8 mouse cellular contexts compared by ENCODE assay signal in genomic region chr2:163643576-163643971, GRCm38 (mm10). TPM values are rescaled to one million over a fixed set of nuclear protein-coding genes. Genes with fewer than 3 reads are reported as not detected.
DNase-seq lines count a peak whose midpoint lies in the region; ATAC-seq and TF ChIP-seq lines count a peak whose summit lies in the region.

No protein-coding gene starts in this region.

- H3K27ac ChIP-seq in CH12.LX (ENCODE audit: insufficient read depth, low read depth): peak overlapping the region; percentile 98
- 0 out of 2 replicates have a peak overlapping the region, but pooled peaks have one; percentile 14 for H3K27ac ChIP-seq in forebrain, embryonic 13.5 days
- peak overlapping the region; percentile 100 for H3K27ac ChIP-seq in liver, embryonic 13.5 days

- TF ChIP-seq POLR2A in CH12.LX (IDR thresholded peaks at IDR 0.05; ENCODE audit: low read depth, low read length): peak; percentile 21; the same call in 1 of the 2 replicates

- no peak for TF ChIP-seq CTCF in CH12.LX (conservative IDR thresholded peaks at IDR 0.05 in 1 of 2, IDR thresholded peaks at IDR 0.05 in 1 of 2; ENCODE audit: low read depth in 2 of 2, low read length in 2 of 2)

- in situ Hi-C loops in CH12.LX (cut with MboI; ENCODE audit: low pct_ligation_motif_present, low pct_unique_long_range_greater_than_20kb, low sequenced_read_pairs): no loop called here

- H3K4me2 ChIP-seq in CH12.LX (ENCODE audit: insufficient read depth, low read depth, poor library complexity, severe bottlenecking): peak overlapping the region; percentile 74
- H3K4me2 ChIP-seq in forebrain, embryonic 13.5 days: peak overlapping the region; percentile 72
- H3K4me2 ChIP-seq in liver, embryonic 13.5 days: peak overlapping the region; percentile 84

- ATAC-seq in forebrain, embryonic 13.5 days: no peak
- no peak for ATAC-seq in liver, embryonic 13.5 days (ENCODE audit: low read depth)

- H3K27me3 ChIP-seq in CH12.LX (replicated peaks): no peaks in the 10 kb centered on the region
- no peaks in the 10 kb centered on the region for H3K27me3 ChIP-seq in forebrain, embryonic 13.5 days
- no peaks in the 10 kb centered on the region for H3K27me3 ChIP-seq in liver, embryonic 13.5 days

- no peak for TF ChIP-seq EP300 in CH12.LX (IDR thresholded peaks at IDR 0.05; ENCODE audit: low read length)

- no peak for TF ChIP-seq RAD21 in CH12.LX (IDR thresholded peaks at IDR 0.05; ENCODE audit: low read depth, low read length)

- H3K9me3 ChIP-seq in CH12.LX (replicated peaks; ENCODE audit: low read length): no peaks in the 10 kb centered on the region
- H3K9me3 ChIP-seq in forebrain, embryonic 13.5 days (replicated peaks): no peaks in the 10 kb centered on the region
- H3K9me3 ChIP-seq in liver, embryonic 13.5 days (replicated peaks): no peaks in the 10 kb centered on the region

- DNase-seq in heart, adult 11 months: peak; percentile 81
- no peak for DNase-seq in heart, adult 9 months (ENCODE audit: low spot score in 2 of 2)
- no peak for DNase-seq in CH12.LX (ENCODE audit: extremely low read depth)
- no peak for DNase-seq in liver, embryonic 13.5 days
- no peak for DNase-seq in natural killer cell, adult 2 months (ENCODE audit: low spot score in 2 of 2)
- no peak for DNase-seq in cerebellum, postnatal 10 days
- DNase-seq in cerebellum, adult 11-12 months: no peak

- dilution Hi-C loops in CH12.LX (cut with MboI; ENCODE audit: extremely low pct_ligation_motif_present, extremely low pct_unique_long_range_greater_than_20kb, low sequenced_read_pairs): no loop called here

- H3K4me3 ChIP-seq in CH12.LX (replicated peaks in 1 of 3; ENCODE audit: low read depth in 2 of 3, low read length in 2 of 3, poor library complexity in 1 of 3): peak overlapping the region; percentile 71 to 77 (median 75)
- H3K4me3 ChIP-seq in forebrain, embryonic 13.5 days: peak overlapping the region; percentile 82
- H3K4me3 ChIP-seq in liver, embryonic 13.5 days (replicated peaks): peak overlapping the region; percentile 90

- H3K79me2 ChIP-seq in CH12.LX (replicated peaks; ENCODE audit: control insufficient read depth, extremely low read depth, insufficient read depth, poor library complexity, severe bottlenecking): peaks cover 56% of the 10 kb centered on the region

- H3K9ac ChIP-seq in CH12.LX (ENCODE audit: insufficient read depth, low read depth): peak overlapping the region; percentile 84
- H3K9ac ChIP-seq in forebrain, embryonic 13.5 days: peak overlapping the region; percentile 91
- H3K9ac ChIP-seq in liver, embryonic 13.5 days: peak overlapping the region; percentile 98

- peaks cover 5 to 39% of the 10 kb centered on the region in 2 experiments for H3K4me1 ChIP-seq in CH12.LX (ENCODE audit: control insufficient read depth in 1 of 2, insufficient read depth in 2 of 2)
- peaks cover 20% of the 10 kb centered on the region for H3K4me1 ChIP-seq in forebrain, embryonic 13.5 days
- H3K4me1 ChIP-seq in liver, embryonic 13.5 days (replicated peaks): peaks cover 50% of the 10 kb centered on the region

- peaks cover 21 to 28% of the 10 kb centered on the region in 2 experiments for H3K36me3 ChIP-seq in CH12.LX (replicated peaks in 1 of 2; ENCODE audit: control insufficient read depth in 1 of 2, insufficient read depth in 1 of 2, low read length in 1 of 2)
- H3K36me3 ChIP-seq in forebrain, embryonic 13.5 days (ENCODE audit: poor library complexity, severe bottlenecking): 0 out of 2 replicates have a peak, but pooled peaks cover 4% of the 10 kb centered on the region
- H3K36me3 ChIP-seq in liver, embryonic 13.5 days: peaks cover 34% of the 10 kb centered on the region

- WGBS in forebrain, embryonic 13.5 days: 73% methylated on average over 2 of the region's 2 CpGs
- WGBS in liver, embryonic 13.5 days (ENCODE audit: insufficient replicate concordance): 2% methylated on average over 2 of the region's 2 CpGs

TF ChIP-seq in CH12.LX, 34 proteins besides CTCF, POLR2A, EP300 and RAD21:
- TF ChIP-seq RCOR1 (conservative IDR thresholded peaks at IDR 0.05; ENCODE audit: low read depth, low read length) (0 out of 2 replicates have a peak, but pooled peaks have one; percentile 57), MYC (IDR thresholded peaks at IDR 0.05; ENCODE audit: low read depth, low read length) (no peak), ZMIZ1 (IDR thresholded peaks at IDR 0.05; ENCODE audit: low read depth, low read length) (peak; percentile 13; the same call in 1 of the 2 replicates), NELFE (IDR thresholded peaks at IDR 0.05; ENCODE audit: low read depth, low read length) (no peak; the same call in 1 of the 2 replicates), SIN3A (IDR thresholded peaks at IDR 0.05; ENCODE audit: low read length) (peak; percentile 2; the same call in 1 of the 2 replicates), MAFK (IDR thresholded peaks at IDR 0.05; ENCODE audit: insufficient replicate concordance, low read length) (no peak), TCF12 (IDR thresholded peaks at IDR 0.05; ENCODE audit: low read depth, low read length) (no peak), POLR2AphosphoS2 (IDR thresholded peaks at IDR 0.05; ENCODE audit: low read depth, low read length) (peak; percentile 93), HCFC1 (IDR thresholded peaks at IDR 0.05; ENCODE audit: low read depth, low read length) (peak; percentile 5; the same call in 1 of the 2 replicates), GABPA (IDR thresholded peaks at IDR 0.05; ENCODE audit: insufficient replicate concordance, low read depth, low read length) (no peak), ZKSCAN1 (IDR thresholded peaks at IDR 0.05; ENCODE audit: borderline replicate concordance, low read depth, low read length) (no peak)
TF ChIP-seq in CH12.LX: peak in this region for 5.

RNA-seq across cellular contexts. Expression of gene Serinc3, which starts 1.4 kb away (rescaled TPM):
- 345 and 358 TPM in 2 replicates for total RNA-seq in CH12.LX (2012; rRNA removed)
- 411 and 467 TPM in 2 replicates for total RNA-seq in CH12.LX (2014; rRNA removed)
- polyA plus RNA-seq in CH12.LX (2012; ENCODE audit: insufficient read length, low read depth): 493 and 611 TPM in 2 replicates
- 23.9 and 26.4 TPM in 2 replicates for polyA plus RNA-seq in forebrain, embryonic 13.5 days (2015; fragmentation: Nextera tagmentation; extraction: Ambion mirVana)
- polyA plus RNA-seq in liver, embryonic 13.5 days (2015; fragmentation: Nextera tagmentation; extraction: Ambion mirVana): 112 and 130 TPM in 2 replicates

RNA-seq across cellular contexts. Expression of gene Pkig, which starts 14.6 kb away (rescaled TPM):
- total RNA-seq in CH12.LX (2012; rRNA removed) (225 and 253 TPM in 2 replicates), CH12.LX (2014; rRNA removed) (227 and 228 TPM in 2 replicates)
- polyA plus RNA-seq in CH12.LX (2012; ENCODE audit: insufficient read length, low read depth): 364 and 473 TPM in 2 replicates
- 169 and 170 TPM in 2 replicates for polyA plus RNA-seq in forebrain, embryonic 13.5 days (2015; fragmentation: Nextera tagmentation; extraction: Ambion mirVana)
- 122 and 139 TPM in 2 replicates for polyA plus RNA-seq in liver, embryonic 13.5 days (2015; fragmentation: Nextera tagmentation; extraction: Ambion mirVana)

RNA-seq across cellular contexts. Expression of gene Ttpal, which starts 41.5 kb away (rescaled TPM):
- total RNA-seq in CH12.LX (2012; rRNA removed) (25.7 and 26.2 TPM in 2 replicates), CH12.LX (2014; rRNA removed) (32.5 and 38.9 TPM in 2 replicates)
- polyA plus RNA-seq in CH12.LX (2012; ENCODE audit: insufficient read length, low read depth): 17.3 and 21.9 TPM in 2 replicates
- polyA plus RNA-seq in forebrain, embryonic 13.5 days (2015; fragmentation: Nextera tagmentation; extraction: Ambion mirVana): 39.3 and 44.9 TPM in 2 replicates
- 13.9 and 15.9 TPM in 2 replicates for polyA plus RNA-seq in liver, embryonic 13.5 days (2015; fragmentation: Nextera tagmentation; extraction: Ambion mirVana)

Comparison
In these comparisons a context has a peak if more than half of its experiments do, and no peak if none do; other contexts are left out.
1. H3K27ac ChIP-seq: peak in every context shown above with its lines; median percentile 100 in liver, embryonic 13.5 days; 98 in CH12.LX; 14 in forebrain, embryonic 13.5 days.